Mouse (Mus musculus): ENCODE data around the gene Hoxd4. TPM values are rescaled to one million over a fixed set of nuclear protein-coding genes. Genes with fewer than 3 reads are reported as not detected.

Hoxd4 gene
- total RNA-seq, 2 experiments from 2014 or later, result 21.5 to 29.5 TPM

GRCm38 (mm10) chr2:74704999-74705466 lies 6.7 kb upstream of the Hoxd4 start:
- no peak for DNase-seq (ENCODE audit: low spot score in 2 of 2)

GRCm38 (mm10) chr2:74705467-74706089 lies 6.2 kb upstream of the Hoxd4 start:
- DNase-seq (ENCODE audit: low spot score in 2 of 2), result no peak

GRCm38 (mm10) chr2:74706393-74706960 lies 5.3 kb upstream of the Hoxd4 start:
- DNase-seq (ENCODE audit: low spot score in 2 of 2), result no peak

DNA sequence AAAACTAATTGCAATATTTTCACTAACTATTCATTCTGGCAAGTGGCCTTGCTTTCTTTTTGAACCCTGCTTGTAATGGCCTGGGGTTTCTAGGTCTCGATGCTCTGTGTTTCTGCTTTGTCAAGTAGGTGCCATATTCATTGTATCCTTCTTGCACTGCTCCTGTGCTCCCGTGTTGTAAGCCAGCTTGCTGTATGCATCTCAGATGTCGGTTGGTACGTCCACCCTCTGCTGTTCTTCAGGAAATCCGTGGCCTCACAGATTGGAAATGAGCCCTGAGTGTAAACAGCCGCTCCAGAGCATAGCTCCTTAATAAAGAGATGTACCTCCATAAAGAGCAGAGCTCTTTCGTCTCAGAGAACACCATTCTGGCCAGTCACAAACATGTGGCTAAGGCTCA lies 4.1 kb upstream of the Hoxd4 start:
- DNase-seq (ENCODE audit: low spot score in 2 of 2), result no peak

GRCm38 (mm10) chr2:74708676-74709075 lies 3.1 kb upstream of the Hoxd4 start:
- no peak for DNase-seq (ENCODE audit: low spot score in 2 of 2)

- DNase-seq (ENCODE audit: low spot score in 2 of 2), result no peak
These were observed 2.0 kb upstream of the Hoxd4 start for GRCm38 (mm10) chr2:74709465-74710419.

DNA sequence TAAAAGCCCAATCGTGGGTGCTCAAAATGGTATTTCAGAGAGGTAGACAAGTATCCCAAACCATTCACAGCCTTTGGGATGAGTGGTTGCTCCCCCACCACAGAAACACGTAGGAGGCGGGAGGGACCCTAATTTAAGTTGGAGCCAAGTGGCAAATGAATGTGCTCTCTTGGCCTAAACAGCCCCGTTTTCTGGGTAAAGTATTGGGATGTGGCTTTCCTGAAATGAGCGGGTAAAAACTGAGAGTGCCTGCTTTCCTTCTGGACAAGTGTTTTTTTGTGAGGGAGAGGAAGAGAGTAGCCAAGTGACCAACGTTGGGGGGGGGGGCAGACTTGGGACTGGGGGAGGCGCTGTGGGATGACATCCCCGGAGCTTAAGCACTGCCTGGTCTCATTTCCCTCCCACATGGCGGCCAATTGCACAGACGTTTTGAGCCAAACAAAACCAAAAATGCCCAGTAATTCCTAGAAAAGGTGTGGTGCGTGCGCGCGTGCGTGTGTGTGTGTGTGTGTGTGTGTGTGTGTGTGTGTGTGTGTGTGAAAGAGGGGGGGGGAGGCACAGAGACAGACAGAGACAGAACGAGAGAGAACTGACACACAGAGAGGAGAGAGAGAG lies 693 bp upstream of the Hoxd4 start:
- no peak for DNase-seq (ENCODE audit: low spot score in 2 of 2)

GRCm38 (mm10) chr2:74713239-74714150 lies 1.8 kb downstream of the Hoxd4 start:
- no peak for DNase-seq (ENCODE audit: low spot score in 2 of 2)

GRCm38 (mm10) chr2:74714156-74714789 lies 2.5 kb downstream of the Hoxd4 start:
- no peak for DNase-seq (ENCODE audit: low spot score in 2 of 2)

- DNase-seq (ENCODE audit: low spot score in 2 of 2), result no peak
These were observed 3.2 kb downstream of the Hoxd4 start for GRCm38 (mm10) chr2:74714881-74715280.

- DNase-seq (ENCODE audit: low spot score in 2 of 2), result peak; percentile 85 to 92
These were observed 3.9 kb downstream of the Hoxd4 start for GRCm38 (mm10) chr2:74715504-74716241.

DNA sequence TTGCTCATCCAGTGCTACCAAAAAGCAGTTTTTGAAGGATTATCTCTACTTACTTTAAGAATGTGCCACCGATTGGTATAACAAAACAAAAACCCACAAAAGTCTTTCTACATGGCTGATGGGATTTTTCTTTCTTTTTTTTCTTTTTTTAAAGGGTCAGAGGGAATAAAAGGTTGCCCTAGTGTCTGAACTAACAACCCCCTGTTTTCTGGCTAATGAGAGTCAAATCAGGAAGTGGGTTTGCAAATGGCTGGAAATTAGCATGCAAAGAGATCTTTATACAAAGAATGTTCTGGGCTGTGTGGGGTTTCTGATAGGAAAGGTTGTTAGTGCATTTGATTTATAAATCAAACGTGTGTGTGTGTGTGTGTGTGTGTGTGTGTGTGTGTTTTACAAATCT lies 8.7 kb downstream of the Hoxd4 start:
- DNase-seq (ENCODE audit: low spot score in 2 of 2), result no peak

DNA sequence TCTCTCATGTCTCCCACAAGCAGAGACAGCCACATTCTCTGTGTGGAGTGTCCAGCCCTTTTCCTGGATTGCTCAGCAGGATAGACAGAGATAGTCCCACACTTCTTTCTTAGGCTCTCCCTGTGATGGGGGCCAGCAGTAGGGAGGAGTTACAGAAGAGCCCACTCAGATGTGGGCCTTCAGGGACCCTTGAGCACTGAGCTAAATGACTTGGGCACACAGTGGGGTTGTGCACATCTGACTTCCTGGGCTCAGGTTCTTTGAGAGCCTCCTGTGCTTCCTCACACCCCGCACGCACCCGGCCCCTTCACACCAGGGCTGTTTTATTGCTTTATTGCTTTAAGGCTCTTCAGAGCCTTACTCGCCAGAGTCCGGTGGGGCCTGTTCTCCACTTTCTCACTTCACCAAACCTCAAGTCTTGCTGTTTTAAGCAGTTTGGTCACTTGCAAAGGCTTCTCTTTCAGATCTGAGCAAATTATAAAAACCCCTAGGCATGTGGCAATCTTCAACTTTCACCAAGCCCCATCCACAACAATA lies 9.3 kb downstream of the Hoxd4 start:
- DNase-seq (ENCODE audit: low spot score in 2 of 2), result no peak

GRCm38 (mm10) chr2:74721882-74722281 lies 10.2 kb downstream of the Hoxd4 start:
- DNase-seq (ENCODE audit: low spot score in 2 of 2), result no peak

GRCm38 (mm10) chr2:74722949-74723348 lies 11.2 kb downstream of the Hoxd4 start:
- no peak for DNase-seq (ENCODE audit: low spot score in 2 of 2)

DNA sequence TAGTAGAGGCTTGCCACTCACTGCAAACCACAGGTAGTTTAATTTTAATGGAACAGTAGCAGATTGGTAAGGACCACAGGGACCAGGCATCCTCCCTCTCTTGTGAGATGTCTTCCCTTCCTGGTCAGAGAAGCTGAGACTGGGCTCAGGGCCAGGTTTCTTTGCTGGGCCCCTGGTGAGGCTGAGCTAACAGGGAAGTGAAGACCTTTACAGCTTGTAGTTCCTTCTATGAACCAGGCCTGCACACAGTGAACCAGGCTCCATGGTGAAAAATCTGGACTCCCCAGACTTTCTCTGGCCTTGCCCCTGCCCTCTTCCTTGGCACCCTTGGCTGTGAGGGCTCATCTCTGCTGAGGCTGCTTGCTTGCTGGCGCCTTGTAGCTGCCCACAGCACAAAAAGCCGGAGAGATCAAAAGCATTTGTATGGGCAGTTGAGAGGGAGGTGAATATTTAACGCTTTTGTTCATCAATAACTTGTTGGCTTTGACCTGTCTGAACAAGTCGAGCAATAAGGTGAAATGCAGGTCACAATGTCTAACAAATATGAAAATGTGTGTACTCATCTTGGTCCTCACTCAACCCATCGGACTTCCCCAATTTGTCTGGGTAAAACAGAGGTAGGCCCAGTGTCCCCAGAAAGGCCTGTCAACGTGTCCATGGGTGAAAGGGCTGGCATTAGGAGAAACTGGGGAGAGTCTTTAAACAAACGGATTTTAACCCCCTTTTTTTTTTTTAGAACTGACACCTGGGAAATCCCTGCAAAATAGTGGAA lies 12.7 kb downstream of the Hoxd4 start:
- DNase-seq (ENCODE audit: low spot score in 2 of 2), result no peak

- no peak for DNase-seq (ENCODE audit: low spot score in 2 of 2)
These were observed 13.4 kb downstream of the Hoxd4 start for GRCm38 (mm10) chr2:74725171-74725570.

- no peak for DNase-seq (ENCODE audit: low spot score in 2 of 2)
These were observed 14.8 kb downstream of the Hoxd4 start, which contains the start of gene Gm28230 for GRCm38 (mm10) chr2:74726551-74726950. TSS of gene Gm28230 (plus strand) at chr2:74726728.

Measured in adrenal gland, postnatal 4 days (tissue).